Mouse (Mus musculus): ENCODE results near the gene E2f4.

DNA sequence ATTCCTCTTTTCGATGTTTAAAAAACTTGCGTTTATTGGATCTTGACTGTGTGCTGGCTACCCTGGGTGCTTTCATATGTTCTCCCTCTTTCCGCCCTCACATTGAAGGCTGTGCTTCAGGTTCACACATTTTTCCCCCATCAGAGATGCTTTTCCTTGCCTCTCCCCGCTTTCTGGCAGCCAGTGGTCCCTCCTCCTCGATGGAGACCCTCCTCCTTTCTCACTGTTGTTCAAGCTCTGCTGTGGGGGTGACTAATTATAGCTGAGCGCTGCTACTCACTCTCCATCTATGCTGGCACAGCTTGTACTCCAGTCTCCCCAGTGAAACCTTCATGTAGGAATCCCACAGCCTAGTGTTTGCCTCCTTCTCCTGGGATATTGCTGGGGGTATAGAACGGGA lies 52.7 kb downstream of the E2f4 start:
- TF ChIP-seq POLR2A (IDR thresholded peaks at IDR 0.05; ENCODE audit: control insufficient read depth, extremely low read depth, insufficient read depth, low read length, poor library complexity) = no peak
- no peak for TF ChIP-seq CTCF (IDR thresholded peaks at IDR 0.05; ENCODE audit: borderline replicate concordance, control insufficient read depth, extremely low read depth, insufficient read depth, low read length, poor library complexity)

Measured in thymus, adult 2 months (tissue).